Mouse (Mus musculus): ENCODE data around the gene Ccdc78.

DNA sequence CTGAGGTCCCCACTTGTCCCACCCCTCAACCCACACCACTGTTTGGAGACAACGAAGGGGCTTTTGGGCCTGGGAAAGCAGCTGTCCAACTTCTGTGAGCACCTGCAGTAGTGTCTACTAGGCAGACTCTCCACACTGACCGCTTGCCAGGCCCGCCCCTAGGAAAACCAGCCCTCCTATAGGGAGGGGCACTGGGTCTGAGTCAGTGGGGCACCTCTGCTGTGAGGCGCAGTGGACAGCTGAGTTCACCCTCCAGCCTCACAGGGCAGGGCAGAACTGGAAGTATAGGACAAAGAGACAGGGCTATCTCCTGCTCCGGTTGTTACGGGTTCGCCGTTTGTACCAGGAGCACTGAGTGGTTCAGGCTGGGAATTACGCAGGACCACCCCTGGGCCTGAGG is 32.1 kb upstream of the Ccdc78 start, which contains the start of gene Msln:
- TF ChIP-seq EP300 (IDR thresholded peaks at IDR 0.05; ENCODE audit: insufficient read depth, low read depth, low read length), result no peak
- no peak for TF ChIP-seq CTCF (IDR thresholded peaks at IDR 0.05; ENCODE audit: low read depth, low read length)
- TF ChIP-seq POLR2A (IDR thresholded peaks at IDR 0.05; ENCODE audit: insufficient read depth, low read length), result no peak
